Mouse (Mus musculus) lung, adult 2 months (tissue): ENCODE data around the gene Gm609.

Experiments used
- CTCF ChIP-seq: fragments of 200-500 bp; IDR thresholded peaks from 2 replicates; pipeline ENCODE4 v1.5.1; 2011; ENCODE audit warnings: mild to moderate bottlenecking, low read length, control low read depth; ENCODE audit not compliant: insufficient read depth
- POLR2A ChIP-seq: fragments of 200-500 bp; IDR thresholded peaks from 2 replicates; pipeline ENCODE4 v1.6.1; 2011; ENCODE audit warnings: low read depth, mild to moderate bottlenecking, control low read depth, low read length, borderline replicate concordance; ENCODE audit errors: extremely low read depth

DNA sequence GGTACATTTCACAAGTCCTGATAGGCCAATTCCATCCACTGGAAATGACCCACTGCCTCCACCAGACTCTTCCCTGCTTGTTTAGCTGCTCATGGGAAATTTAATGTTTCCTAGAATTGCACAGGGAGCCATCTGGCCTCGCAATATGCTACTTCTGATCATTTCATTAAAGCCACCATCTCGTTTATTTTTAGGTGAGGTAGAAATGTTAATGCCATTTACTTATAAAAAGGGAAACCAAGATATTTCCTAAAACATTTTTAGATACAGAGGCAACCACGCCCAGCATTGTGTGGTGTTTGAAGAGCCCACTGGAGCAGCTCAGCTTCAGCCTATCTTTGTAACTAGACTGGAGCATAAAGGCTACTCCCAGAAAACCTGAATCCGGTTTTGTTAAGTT, 116.5 kb downstream of the Gm609 start:
- no peak for TF ChIP-seq POLR2A
- TF ChIP-seq CTCF: no peak
